Mouse (Mus musculus): ENCODE data around the gene Tex21. TPM values are rescaled to one million over a fixed set of nuclear protein-coding genes. Genes with fewer than 3 reads are reported as not detected.
A peak's percentile ranks its signal among the peaks of the same experiment; 100 is the strongest.
"Not testable (repeated sequence)": the region's sequence is repeated elsewhere in the genome, so short reads cannot be mapped to it uniquely, and the experiment has no call there.

The Tex21 gene
- polyA plus RNA-seq, 1 experiment from 2014 or later = not detected

- Histone ChIP-seq H3K27me3 (no peaks in the 10 kb centered on the region), H3K4me2 (replicated peaks) (no peak overlapping the region), H3K9ac (no peak overlapping the region), H3K27ac (no peak overlapping the region), H3K4me1 (no peaks in the 10 kb centered on the region), H3K36me3 (no peaks in the 10 kb centered on the region), H3K4me3 (no peak overlapping the region), H3K9me3 (no peaks in the 10 kb centered on the region)
- WGBS = 69% methylated on average over 10 of the region's 10 CpGs
- no peak for ATAC-seq (ENCODE audit: insufficient number of reproducible peaks, insufficient read depth, low FRiP score, low TSS enrichment)
These were observed 7.3 kb downstream of the Tex21 start for GRCm38 (mm10) chr12:76239145-76239838.

- H3K9me3 ChIP-seq = no peaks in the 10 kb centered on the region
- H3K9ac ChIP-seq = no peak overlapping the region
- no peaks in the 10 kb centered on the region for H3K4me1 ChIP-seq
- H3K4me3 ChIP-seq = no peak overlapping the region
- H3K27ac ChIP-seq = no peak overlapping the region
- no peak overlapping the region for H3K4me2 ChIP-seq (replicated peaks)
- H3K36me3 ChIP-seq = no peaks in the 10 kb centered on the region
- no peaks in the 10 kb centered on the region for H3K27me3 ChIP-seq
- no peak for ATAC-seq (ENCODE audit: insufficient number of reproducible peaks, insufficient read depth, low FRiP score, low TSS enrichment)
- WGBS = 88% methylated on average over 6 of the region's 6 CpGs
These were observed 11.3 kb downstream of the Tex21 start for GRCm38 (mm10) chr12:76235253-76235652.

- H3K4me3 ChIP-seq = no peak overlapping the region
- H3K27ac ChIP-seq = no peak overlapping the region
- 83% methylated on average over 6 of the region's 6 CpGs for WGBS
- no peak overlapping the region for H3K4me2 ChIP-seq (replicated peaks)
- no peak overlapping the region for H3K9ac ChIP-seq
- H3K36me3 ChIP-seq = no peaks in the 10 kb centered on the region
- H3K27me3 ChIP-seq = no peaks in the 10 kb centered on the region
- H3K4me1 ChIP-seq = no peaks in the 10 kb centered on the region
- no peaks in the 10 kb centered on the region for H3K9me3 ChIP-seq
- ATAC-seq (ENCODE audit: insufficient number of reproducible peaks, insufficient read depth, low FRiP score, low TSS enrichment) = no peak
These were observed 15.9 kb downstream of the Tex21 start for GRCm38 (mm10) chr12:76230644-76231043.

- not testable (repeated sequence) for H3K4me2 ChIP-seq (replicated peaks); H3K27me3 ChIP-seq; H3K4me1 ChIP-seq; H3K9me3 ChIP-seq; H3K27ac ChIP-seq; H3K4me3 ChIP-seq; H3K36me3 ChIP-seq; H3K9ac ChIP-seq; ATAC-seq (ENCODE audit: insufficient number of reproducible peaks, insufficient read depth, low FRiP score, low TSS enrichment)
- 67% methylated on average over 3 of the region's 8 CpGs for WGBS
These were observed 24.4 kb downstream of the Tex21 start for GRCm38 (mm10) chr12:76222104-76222503.

GRCm38 (mm10) chr12:76216716-76217115, 29.8 kb downstream of the Tex21 start:
- no peaks in the 10 kb centered on the region for H3K36me3 ChIP-seq
- 72% methylated on average over 11 of the region's 11 CpGs for WGBS

GRCm38 (mm10) chr12:76215121-76215520, 31.4 kb downstream of the Tex21 start:
- no peak overlapping the region for H3K9ac ChIP-seq
- H3K4me2 ChIP-seq (replicated peaks) = no peak overlapping the region
- no peak overlapping the region for H3K4me3 ChIP-seq
- 15% methylated on average over 5 of the region's 5 CpGs for WGBS
- H3K36me3 ChIP-seq = no peaks in the 10 kb centered on the region
- no peak for ATAC-seq (ENCODE audit: insufficient number of reproducible peaks, insufficient read depth, low FRiP score, low TSS enrichment)
- no peak overlapping the region for H3K27ac ChIP-seq
- H3K27me3 ChIP-seq = no peaks in the 10 kb centered on the region
- peaks cover 11% of the 10 kb centered on the region; the same call in 1 of the 2 replicates for H3K4me1 ChIP-seq
- H3K9me3 ChIP-seq = no peaks in the 10 kb centered on the region

More at GRCm38 (mm10) chr12:76216716-76217115, 29.8 kb downstream of the Tex21 start:
- H3K27ac ChIP-seq = no peak overlapping the region
- no peaks in the 10 kb centered on the region for H3K27me3 ChIP-seq
- peaks cover 11% of the 10 kb centered on the region; the same call in 1 of the 2 replicates for H3K4me1 ChIP-seq
- H3K9ac ChIP-seq = no peak overlapping the region
- no peak overlapping the region for H3K4me2 ChIP-seq (replicated peaks)
- no peak for ATAC-seq (ENCODE audit: insufficient number of reproducible peaks, insufficient read depth, low FRiP score, low TSS enrichment)
- no peaks in the 10 kb centered on the region for H3K9me3 ChIP-seq
- no peak overlapping the region for H3K4me3 ChIP-seq

GRCm38 (mm10) chr12:76209429-76209974, 37.0 kb downstream of the Tex21 start:
- Histone ChIP-seq H3K4me3 (no peak overlapping the region), H3K4me1 (no peaks in the 10 kb centered on the region), H3K4me2 (replicated peaks) (no peak overlapping the region), H3K27me3 (no peaks in the 10 kb centered on the region), H3K27ac (no peak overlapping the region), H3K9ac (no peak overlapping the region), H3K36me3 (no peaks in the 10 kb centered on the region), H3K9me3 (no peaks in the 10 kb centered on the region)
- 85% methylated on average over 5 of the region's 5 CpGs for WGBS
- no peak for ATAC-seq (ENCODE audit: insufficient number of reproducible peaks, insufficient read depth, low FRiP score, low TSS enrichment)

- H3K27ac ChIP-seq = no peak overlapping the region
- WGBS = 66% methylated on average over 4 of the region's 4 CpGs
- no peak overlapping the region for H3K4me2 ChIP-seq (replicated peaks)
These were observed 46.2 kb downstream of the Tex21 start for GRCm38 (mm10) chr12:76200326-76200725.

GRCm38 (mm10) chr12:76197071-76197470, 49.5 kb downstream of the Tex21 start:
- Histone ChIP-seq H3K4me2 (replicated peaks) (peak overlapping the region; percentile 90), H3K9me3 (no peaks in the 10 kb centered on the region), H3K4me3 (0 out of 2 replicates have a peak overlapping the region, but pooled peaks have one; percentile 39), H3K27me3 (0 out of 2 replicates have a peak, but pooled peaks cover 2% of the 10 kb centered on the region), H3K36me3 (no peaks in the 10 kb centered on the region), H3K4me1 (0 out of 2 replicates have a peak, but pooled peaks cover 10% of the 10 kb centered on the region), H3K27ac (no peak overlapping the region), H3K9ac (peak overlapping the region; percentile 50; the same call in 1 of the 2 replicates)
- WGBS = 40% methylated on average over 8 of the region's 8 CpGs
- ATAC-seq (ENCODE audit: insufficient number of reproducible peaks, insufficient read depth, low FRiP score, low TSS enrichment) = peak; percentile 49; the same call in 1 of the 2 replicates

More at GRCm38 (mm10) chr12:76200326-76200725, 46.2 kb downstream of the Tex21 start:
- Histone ChIP-seq H3K27me3 (no peaks in the 10 kb centered on the region), H3K9me3 (no peaks in the 10 kb centered on the region), H3K36me3 (no peaks in the 10 kb centered on the region), H3K9ac (no peak overlapping the region), H3K4me3 (no peak overlapping the region), H3K4me1 (0 out of 2 replicates have a peak, but pooled peaks cover 10% of the 10 kb centered on the region)
- no peak for ATAC-seq (ENCODE audit: insufficient number of reproducible peaks, insufficient read depth, low FRiP score, low TSS enrichment)

GRCm38 (mm10) chr12:76196709-76197054, 49.9 kb downstream of the Tex21 start:
- Histone ChIP-seq H3K4me1 (0 out of 2 replicates have a peak, but pooled peaks cover 10% of the 10 kb centered on the region), H3K9ac (peak overlapping the region; percentile 50), H3K4me2 (replicated peaks) (peak overlapping the region; percentile 90), H3K27ac (0 out of 2 replicates have a peak overlapping the region, but pooled peaks have one; percentile 63), H3K27me3 (0 out of 2 replicates have a peak, but pooled peaks cover 2% of the 10 kb centered on the region), H3K36me3 (no peaks in the 10 kb centered on the region), H3K9me3 (no peaks in the 10 kb centered on the region), H3K4me3 (peak overlapping the region; percentile 39)
- 8% methylated on average over 6 of the region's 6 CpGs for WGBS
- peak; percentile 41; the same call in 1 of the 2 replicates for ATAC-seq (ENCODE audit: insufficient number of reproducible peaks, insufficient read depth, low FRiP score, low TSS enrichment)

GRCm38 (mm10) chr12:76195912-76196708, 50.4 kb downstream of the Tex21 start:
- Histone ChIP-seq H3K9me3 (no peaks in the 10 kb centered on the region), H3K36me3 (no peaks in the 10 kb centered on the region), H3K4me1 (0 out of 2 replicates have a peak, but pooled peaks cover 10% of the 10 kb centered on the region), H3K4me2 (replicated peaks) (peak overlapping the region; percentile 90), H3K9ac (peak overlapping the region; percentile 50), H3K4me3 (peak overlapping the region; percentile 39), H3K27ac (peak overlapping the region; percentile 63), H3K27me3 (0 out of 2 replicates have a peak, but pooled peaks cover 2% of the 10 kb centered on the region)
- 1% methylated on average over 22 of the region's 22 CpGs for WGBS
- peak; percentile 65 for ATAC-seq (ENCODE audit: insufficient number of reproducible peaks, insufficient read depth, low FRiP score, low TSS enrichment)
